In the genomic region with DNA sequence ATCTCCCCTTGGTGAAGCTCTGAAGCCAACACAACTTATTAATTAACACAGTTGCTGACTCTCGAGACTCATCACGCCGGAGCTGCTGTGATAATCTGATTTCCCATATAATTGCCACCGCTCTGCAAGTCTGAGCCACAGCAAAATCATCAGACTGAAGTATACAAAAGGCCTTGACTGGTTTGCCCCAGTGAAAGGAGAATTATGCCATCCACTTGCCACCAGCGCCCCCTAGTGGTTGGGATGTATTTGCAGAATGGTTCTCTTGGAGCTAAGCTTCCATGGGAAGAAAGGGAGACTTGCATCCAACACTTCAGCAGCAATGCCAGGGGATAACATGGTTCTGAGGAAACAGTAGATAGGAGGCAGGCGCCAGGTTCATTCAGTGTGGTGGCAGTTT, we compare ENCODE assay signal across 8 mouse cellular contexts.
DNase-seq lines count a peak whose midpoint lies in the region; ATAC-seq and TF ChIP-seq lines count a peak whose summit lies in the region.

No protein-coding gene starts in this region.

- 0 out of 2 replicates have a peak, but pooled peaks cover 4% of the 10 kb centered on the region for H3K27me3 ChIP-seq in kidney, embryonic 15.5 days
- no peaks in the 10 kb centered on the region for H3K27me3 ChIP-seq in kidney, adult 2 months (replicated peaks; ENCODE audit: control insufficient read depth, insufficient read depth, low read length)
- H3K27me3 ChIP-seq in limb, embryonic 14.5 days (ENCODE audit: control insufficient read depth, insufficient read depth, low read length) = no peaks in the 10 kb centered on the region
- no peaks in the 10 kb centered on the region for H3K27me3 ChIP-seq in neural tube, embryonic 11.5 days (ENCODE audit: control insufficient read depth, insufficient read depth, low read length)

- TF ChIP-seq CTCF in gastrocnemius, adult 2 months (IDR thresholded peaks at IDR 0.05) = peak; percentile 96
- peak; percentile 95 for TF ChIP-seq CTCF in kidney, adult 2 months (conservative IDR thresholded peaks at IDR 0.05; ENCODE audit: insufficient read depth, insufficient read length, low read depth, low read length)

- 35% methylated on average over 6 of the region's 6 CpGs for WGBS in kidney, embryonic 15.5 days
- WGBS in kidney, adult 2 months = 24% methylated on average over 6 of the region's 6 CpGs
- WGBS in limb, embryonic 14.5 days = 26% methylated on average over 6 of the region's 6 CpGs
- WGBS in neural tube, embryonic 11.5 days = 35% methylated on average over 6 of the region's 6 CpGs

- H3K36me3 ChIP-seq in kidney, embryonic 15.5 days = no peaks in the 10 kb centered on the region
- H3K36me3 ChIP-seq in kidney, adult 2 months (ENCODE audit: control insufficient read depth, insufficient read depth, low read length) = no peaks in the 10 kb centered on the region
- H3K36me3 ChIP-seq in limb, embryonic 14.5 days (ENCODE audit: control insufficient read depth, insufficient read depth, low read length) = no peaks in the 10 kb centered on the region
- no peaks in the 10 kb centered on the region for H3K36me3 ChIP-seq in neural tube, embryonic 11.5 days (ENCODE audit: control insufficient read depth, insufficient read depth, low read length)

- intact Hi-C loops in gastrocnemius, adult 2 months (cut with DNase I) = loop anchor here (1.0 to 2.0 kb wide), 3 partner anchors 72 to 314 kb away; no protein-coding TSS in a partner anchor

- DNase-seq in kidney, adult 11 months = peak; percentile 69
- peak; percentile 94 to 98 for DNase-seq in cerebellum, postnatal 36 days
- peak; percentile 87 for DNase-seq in gastrocnemius, adult 2 months
- DNase-seq in kidney, adult 2 months = peak; percentile 88
- peak; percentile 79 for DNase-seq in limb, embryonic 14.5 days (ENCODE audit: low spot score)
- DNase-seq in neural tube, embryonic 11.5 days (ENCODE audit: low spot score) = peak; percentile 92
- peak; percentile 65 for DNase-seq in telencephalon, adult 2 months (ENCODE audit: low read depth, low spot score)

- ATAC-seq in kidney, embryonic 15.5 days (replicated peaks; ENCODE audit: low FRiP score) = no peak
- ATAC-seq in limb, embryonic 14.5 days (ENCODE audit: low FRiP score, low read depth) = no peak
- ATAC-seq in neural tube, embryonic 11.5 days (ENCODE audit: insufficient read depth, low FRiP score, low TSS enrichment) = no peak

- H3K9ac ChIP-seq in kidney, embryonic 15.5 days = no peak overlapping the region
- no peak overlapping the region for H3K9ac ChIP-seq in limb, embryonic 14.5 days (ENCODE audit: low read depth, low read length, severe bottlenecking)
- H3K9ac ChIP-seq in neural tube, embryonic 11.5 days (ENCODE audit: low read length) = no peak overlapping the region

- H3K4me2 ChIP-seq in kidney, embryonic 15.5 days = no peak overlapping the region
- H3K4me2 ChIP-seq in limb, embryonic 14.5 days (replicated peaks; ENCODE audit: low read depth, low read length, severe bottlenecking) = no peak overlapping the region
- H3K4me2 ChIP-seq in neural tube, embryonic 11.5 days (ENCODE audit: low read depth) = no peak overlapping the region

- TF ChIP-seq POLR2A in kidney, adult 2 months (IDR thresholded peaks at IDR 0.05; ENCODE audit: low read depth, low read length) = no peak
- no peak for TF ChIP-seq POLR2A in limb, embryonic 14.5 days (IDR thresholded peaks at IDR 0.05; ENCODE audit: borderline replicate concordance, extremely low read depth, insufficient read depth, insufficient read length)

- H3K9me3 ChIP-seq in kidney, embryonic 15.5 days (replicated peaks) = 0 out of 2 replicates have a peak, but pooled peaks cover 3% of the 10 kb centered on the region
- no peaks in the 10 kb centered on the region for H3K9me3 ChIP-seq in limb, embryonic 14.5 days (ENCODE audit: control insufficient read depth, low read length)
- H3K9me3 ChIP-seq in neural tube, embryonic 11.5 days (ENCODE audit: control insufficient read depth, low read length) = no peaks in the 10 kb centered on the region

- H3K27ac ChIP-seq in kidney, embryonic 15.5 days = no peak overlapping the region
- no peak overlapping the region for H3K27ac ChIP-seq in gastrocnemius, adult 2 months
- H3K27ac ChIP-seq in kidney, adult 2 months (ENCODE audit: insufficient read depth, low read depth, low read length) = no peak overlapping the region
- H3K27ac ChIP-seq in limb, embryonic 14.5 days (replicated peaks; ENCODE audit: low read depth, low read length) = no peak overlapping the region
- H3K27ac ChIP-seq in neural tube, embryonic 11.5 days (ENCODE audit: low read depth, low read length) = no peak overlapping the region

- no peak overlapping the region for H3K4me3 ChIP-seq in kidney, embryonic 15.5 days (replicated peaks)
- no peak overlapping the region for H3K4me3 ChIP-seq in gastrocnemius, adult 2 months
- no peak overlapping the region for H3K4me3 ChIP-seq in kidney, adult 2 months (ENCODE audit: insufficient read depth, low read depth, low read length)
- H3K4me3 ChIP-seq in limb, embryonic 14.5 days (replicated peaks; ENCODE audit: low read length) = no peak overlapping the region
- H3K4me3 ChIP-seq in neural tube, embryonic 11.5 days (ENCODE audit: low read depth, low read length) = no peak overlapping the region

- H3K4me1 ChIP-seq in kidney, embryonic 15.5 days = 0 out of 2 replicates have a peak, but pooled peaks cover 7% of the 10 kb centered on the region
- H3K4me1 ChIP-seq in kidney, adult 2 months (ENCODE audit: control insufficient read depth, insufficient read depth, low read length) = peaks cover 8% of the 10 kb centered on the region
- no peaks in the 10 kb centered on the region for H3K4me1 ChIP-seq in limb, embryonic 14.5 days (ENCODE audit: control insufficient read depth, insufficient read depth, low read length)
- no peaks in the 10 kb centered on the region for H3K4me1 ChIP-seq in neural tube, embryonic 11.5 days (ENCODE audit: control insufficient read depth, insufficient read depth, low read length)
